Mouse (Mus musculus) urinary bladder, adult 2 months (tissue): ENCODE measurements around the gene Ddx54. TPM values are rescaled to one million over a fixed set of nuclear protein-coding genes. Genes with fewer than 3 reads are reported as not detected.

Experiments
- DNase-seq: peaks from one replicate; pipeline ENCODE4 v3.0.0; 2022; ENCODE audit warnings: low spot score
- polyA plus RNA-seq: library from polyadenylated mRNA; depleted of rRNA; stranded (reverse); fragments of >200 nt; gene quantifications from 2 replicates; pipeline ENCODE4 v1.2.3, GENCODE M21; 2012

Ddx54 gene
- polyA plus RNA-seq, 1 experiment: 25.7 TPM

DNA sequence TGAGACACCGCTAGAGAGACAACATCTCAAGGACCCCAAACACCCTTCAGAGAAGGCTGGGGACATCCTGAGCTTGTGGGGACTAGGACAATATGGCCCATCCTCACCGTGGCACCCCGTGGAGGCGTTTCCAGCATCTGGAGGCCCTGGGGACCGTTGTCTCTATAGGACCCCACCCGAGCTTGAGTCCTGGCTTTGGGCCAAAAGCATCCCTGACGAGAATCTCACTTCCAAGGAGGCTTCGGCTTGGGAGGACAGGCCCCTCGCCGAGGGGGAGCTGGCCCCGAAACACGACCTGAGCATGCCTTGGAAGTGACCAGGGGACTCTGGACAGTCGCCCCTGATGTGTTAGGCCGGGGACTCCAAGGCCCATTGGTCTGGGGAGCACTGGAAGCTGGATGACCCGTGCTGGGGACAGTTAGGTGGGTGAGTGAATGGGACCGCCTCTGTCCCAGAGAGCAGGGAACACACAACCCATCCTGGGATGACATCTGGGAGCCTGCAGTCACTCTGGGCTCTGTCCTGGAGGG lies 3.2 kb upstream of the Ddx54 start:
- DNase-seq: no peak

DNA sequence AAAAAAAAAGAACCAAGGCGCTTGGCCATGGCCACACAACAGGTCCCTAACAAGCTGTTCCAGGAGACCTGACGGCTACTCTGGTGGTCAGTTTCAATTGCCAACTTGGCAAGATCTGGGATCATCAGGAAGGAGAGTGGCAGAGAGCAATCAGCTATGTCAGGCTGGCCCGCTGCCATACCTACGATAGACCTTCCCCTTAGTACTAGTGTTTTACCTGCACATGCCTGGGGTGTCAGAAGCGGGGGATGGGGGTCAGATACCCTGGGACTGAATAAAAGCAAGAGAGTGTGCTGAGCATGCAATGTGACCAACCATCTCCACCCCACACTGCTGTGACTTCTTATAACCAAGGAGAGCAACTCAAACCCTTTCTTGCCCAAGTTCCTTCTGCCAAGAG lies 1.6 kb upstream of the Ddx54 start:
- DNase-seq: no peak

DNA sequence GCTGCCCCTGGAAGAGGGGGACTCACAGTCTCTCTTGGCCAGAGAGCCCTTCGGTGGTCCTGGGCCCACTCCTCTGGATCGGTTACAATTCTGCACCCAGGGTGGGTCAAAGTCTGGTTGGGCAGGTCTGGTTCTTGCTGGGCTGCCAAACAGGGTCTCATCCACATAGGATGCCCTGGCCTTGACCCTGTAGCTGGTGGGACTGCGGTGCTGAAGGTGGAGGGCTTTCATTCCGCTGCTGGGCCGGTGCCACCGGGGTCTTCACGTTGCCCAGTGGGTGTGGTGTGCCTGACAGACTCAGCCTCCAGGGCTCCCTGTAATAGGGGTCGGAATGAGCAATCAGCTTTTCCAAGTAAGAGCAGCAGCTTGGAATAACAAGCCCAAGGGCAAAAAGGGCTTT lies 1.1 kb upstream of the Ddx54 start:
- DNase-seq: no peak

DNA sequence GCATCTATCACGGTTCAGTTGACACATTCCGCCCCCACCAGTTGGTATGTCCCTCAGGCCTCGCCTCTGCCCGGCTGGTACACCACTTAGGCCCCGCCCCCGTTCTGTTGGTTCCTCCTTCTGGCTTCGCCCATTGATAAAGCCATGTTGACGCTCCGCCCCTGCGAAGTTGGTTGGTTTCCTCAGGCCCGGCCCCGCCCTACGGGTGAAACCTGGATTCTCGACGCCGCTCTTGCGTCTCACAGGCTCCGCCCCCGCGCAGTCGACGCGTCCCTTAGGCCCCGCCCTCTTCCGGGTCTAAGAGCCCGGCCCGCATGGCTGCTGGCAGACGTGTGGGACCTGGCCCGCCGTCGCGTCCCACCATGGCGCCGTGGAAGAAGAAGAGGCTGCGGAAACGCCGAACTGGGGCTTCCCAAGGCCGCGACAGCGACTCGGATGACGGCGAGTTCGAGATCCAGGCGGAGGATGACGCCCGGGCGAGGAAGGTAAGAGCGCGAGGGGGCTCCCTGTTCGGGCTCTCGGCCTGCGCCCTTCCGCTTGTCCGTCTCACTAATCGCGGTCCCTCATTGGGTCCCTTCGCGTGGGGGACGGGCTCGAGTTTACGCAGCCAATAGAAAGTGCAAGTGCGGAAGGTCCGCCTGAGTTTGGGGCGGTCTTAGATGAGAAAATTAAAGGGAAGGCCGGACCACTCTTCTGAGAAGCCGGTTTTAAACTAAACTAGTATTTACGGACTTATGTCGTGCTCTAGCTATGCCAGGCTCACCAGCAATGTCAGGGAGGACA lies 474 bp downstream of the Ddx54 start:
- DNase-seq: peak; percentile 99

DNA sequence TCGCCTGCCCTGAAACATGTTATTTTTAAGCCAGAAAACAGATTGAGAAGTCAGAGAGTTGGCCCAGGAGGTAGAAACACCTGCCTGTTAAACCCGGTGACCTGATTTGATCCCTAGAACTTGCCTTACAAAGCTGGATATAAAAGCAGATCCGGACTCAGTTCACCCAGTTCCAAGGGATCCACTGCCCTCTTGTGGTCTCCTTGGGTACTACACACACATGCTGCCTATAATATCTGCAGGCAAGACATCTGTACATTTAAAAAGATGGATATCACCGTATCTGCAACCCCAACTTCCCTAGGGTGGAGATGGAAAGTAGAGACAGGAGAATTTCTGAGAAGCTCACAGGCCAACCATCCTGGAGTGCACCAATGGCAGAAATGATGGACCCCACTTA lies 3.4 kb downstream of the Ddx54 start:
- DNase-seq: no peak

DNA sequence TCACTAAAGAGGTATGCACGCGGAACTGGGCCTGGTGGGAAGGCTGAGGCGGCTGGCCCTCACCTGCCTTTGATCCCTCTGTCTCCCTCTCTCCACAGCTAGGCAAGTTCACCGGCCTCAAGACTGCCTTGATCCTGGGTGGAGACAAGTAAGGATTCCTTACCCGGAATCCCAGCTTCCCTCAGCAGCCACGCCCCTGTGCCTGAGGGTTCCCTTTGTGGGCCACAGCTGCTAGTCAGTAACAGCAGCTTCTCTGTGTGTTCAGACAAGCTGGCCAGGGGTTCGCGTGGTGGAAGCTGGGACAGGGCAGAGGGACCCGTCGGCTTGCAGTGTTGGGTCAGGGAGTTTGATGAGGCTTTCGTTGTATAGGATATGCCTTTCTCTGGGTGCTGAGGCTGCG lies 6.2 kb downstream of the Ddx54 start:
- no peak for DNase-seq

DNA sequence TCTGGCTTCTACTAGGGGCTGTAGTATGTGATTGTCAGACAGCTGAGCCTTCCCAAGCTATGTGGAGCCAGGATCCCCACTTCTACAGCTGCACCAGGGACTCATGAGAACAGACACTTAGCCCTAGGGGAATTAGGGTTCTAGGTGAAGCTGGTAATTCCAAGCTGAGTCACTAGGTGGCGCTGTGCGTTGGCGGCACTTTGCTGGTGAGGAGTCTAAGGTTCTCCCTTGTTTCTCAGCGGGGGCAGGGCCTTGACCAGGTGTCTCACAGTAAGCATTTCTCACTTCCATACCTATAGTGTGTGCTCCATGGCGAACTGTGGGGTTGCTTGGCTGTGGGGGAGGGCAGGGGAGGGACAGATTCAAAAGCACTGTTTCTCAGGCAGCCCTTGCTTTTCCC lies 6.7 kb downstream of the Ddx54 start:
- DNase-seq: no peak

DNA sequence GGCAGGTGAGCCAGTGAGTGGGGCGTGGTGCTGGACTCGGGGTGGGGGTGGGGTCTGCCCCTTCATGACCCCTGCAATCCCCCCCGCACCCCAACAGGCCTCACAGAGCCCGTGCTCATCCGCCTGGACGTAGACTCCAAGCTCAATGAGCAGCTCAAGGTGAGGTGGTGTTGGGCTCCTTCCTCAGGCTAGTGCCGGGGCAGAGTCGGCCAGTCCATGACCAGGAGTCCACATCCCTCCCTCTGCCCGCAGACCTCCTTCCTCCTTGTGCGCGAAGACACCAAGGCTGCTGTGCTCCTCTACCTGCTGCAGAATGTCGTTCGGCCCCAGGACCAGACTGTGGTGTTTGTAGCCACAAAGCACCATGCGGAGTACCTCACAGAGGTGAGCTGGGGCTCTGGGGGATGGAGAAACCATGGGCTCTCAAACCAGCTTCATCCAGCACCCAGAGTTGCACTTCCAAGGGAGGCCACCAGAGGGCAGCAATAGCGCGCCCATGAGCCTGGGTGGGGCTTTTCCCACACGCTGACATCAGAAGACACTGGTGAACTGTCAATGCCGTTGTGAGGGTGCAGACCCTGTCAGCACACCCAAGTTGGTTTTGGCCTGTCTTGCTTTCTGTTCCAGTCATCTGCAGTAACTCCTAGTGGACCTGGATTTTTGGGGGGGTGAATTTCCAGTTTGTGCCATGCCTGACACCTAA lies 8.0 kb downstream of the Ddx54 start:
- DNase-seq: peak; percentile 64

DNA sequence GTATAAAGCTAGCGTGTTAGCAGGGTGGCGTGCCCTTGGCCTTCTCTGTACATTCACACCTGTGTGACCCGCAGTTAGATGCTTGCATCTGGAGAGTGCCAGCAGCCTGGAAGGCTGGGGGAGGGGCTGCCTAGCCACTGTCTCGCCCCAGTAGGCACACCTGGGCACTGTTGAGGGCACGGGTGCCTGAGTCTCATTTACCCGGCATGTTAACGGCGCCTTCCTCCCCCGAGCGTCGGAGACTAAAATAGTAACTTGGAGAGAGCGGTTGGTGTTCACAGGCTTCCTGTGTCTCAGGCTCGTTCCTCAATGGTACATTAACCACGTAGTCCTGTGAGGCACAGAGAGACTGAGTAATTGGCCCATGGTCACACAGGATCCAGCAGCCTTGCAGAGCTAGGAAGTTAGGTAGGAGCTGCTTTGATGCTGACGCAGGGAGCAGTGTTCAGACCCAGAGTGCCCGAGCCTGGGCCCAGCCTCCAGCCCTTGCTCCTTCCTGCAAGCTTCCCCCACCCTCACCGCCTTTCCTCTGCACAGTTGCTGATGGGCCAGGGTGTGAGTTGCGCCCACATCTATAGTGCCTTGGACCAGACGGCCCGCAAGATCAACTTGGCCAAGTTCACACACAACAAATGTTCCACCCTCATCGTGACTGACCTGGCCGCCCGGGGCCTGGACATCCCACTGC lies 8.7 kb downstream of the Ddx54 start:
- DNase-seq: no peak

DNA sequence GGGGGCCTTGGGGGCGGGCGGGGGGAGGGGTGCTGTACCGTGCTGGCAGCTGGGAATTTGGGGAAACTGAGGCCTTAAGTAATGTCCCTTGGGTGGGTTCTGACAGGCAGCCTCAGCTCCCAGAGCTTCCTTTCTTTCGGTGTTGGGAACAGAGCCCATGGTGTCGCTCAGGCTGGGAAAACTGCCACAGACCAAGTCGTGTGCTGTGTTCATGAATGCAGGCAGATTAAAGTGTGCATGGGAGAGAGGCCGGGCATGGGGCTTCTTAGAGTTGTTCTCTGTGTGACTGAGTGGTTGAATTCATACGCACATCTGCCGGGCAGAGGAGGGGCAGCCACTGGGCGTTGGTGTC lies 9.3 kb downstream of the Ddx54 start:
- DNase-seq: no peak

DNA sequence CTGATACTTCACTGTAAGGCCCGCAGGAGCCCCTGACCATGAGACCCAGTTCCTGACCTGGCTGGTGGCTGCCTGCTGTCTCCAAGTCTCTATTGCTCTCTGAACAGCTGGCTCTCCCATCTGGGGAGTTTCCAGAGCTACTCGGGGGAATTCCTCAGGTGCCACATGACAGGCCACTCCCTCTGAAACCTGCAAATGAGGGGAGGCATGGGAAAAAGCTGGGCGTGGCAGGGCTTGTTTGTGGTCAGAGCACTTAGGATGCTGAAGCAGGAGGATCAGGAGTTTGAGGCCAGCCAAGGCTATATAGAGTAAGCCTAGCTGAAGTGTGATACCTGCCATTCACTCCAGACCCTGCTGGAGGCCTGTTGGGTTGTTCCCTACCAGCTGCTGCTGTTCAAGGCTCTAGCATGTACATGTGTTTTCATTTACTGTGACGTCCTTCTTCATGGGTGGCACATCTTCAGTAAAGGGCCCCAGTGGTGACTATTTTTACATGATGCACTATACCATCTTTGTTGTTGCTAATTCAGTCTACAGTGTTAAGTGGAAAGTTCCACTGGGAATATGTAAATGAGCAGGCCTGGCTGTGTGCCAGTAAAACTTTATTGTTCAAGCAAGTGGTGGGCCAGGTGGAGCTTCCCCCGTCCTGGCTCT lies 9.8 kb downstream of the Ddx54 start:
- DNase-seq: no peak

DNA sequence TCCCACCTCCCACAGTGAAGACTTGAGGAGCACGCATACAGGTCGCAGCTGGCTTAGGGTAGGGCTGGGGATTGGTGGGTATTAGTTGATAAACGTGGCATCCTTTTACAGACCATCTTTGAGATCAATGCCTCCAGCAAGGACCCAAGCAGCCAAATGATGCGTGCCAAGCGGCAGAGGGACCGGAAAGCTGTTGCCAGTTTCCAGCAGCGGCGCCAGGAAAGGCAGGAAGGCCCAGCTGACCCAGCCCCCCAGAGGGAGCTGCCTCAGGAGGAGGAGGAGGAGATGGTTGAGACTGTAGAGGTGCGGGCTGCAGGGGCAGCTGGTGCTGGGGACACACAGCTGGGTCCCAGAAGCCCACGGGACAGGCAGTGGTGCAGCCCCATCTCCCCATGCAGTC lies 11.9 kb downstream of the Ddx54 start:
- DNase-seq: no peak

DNA sequence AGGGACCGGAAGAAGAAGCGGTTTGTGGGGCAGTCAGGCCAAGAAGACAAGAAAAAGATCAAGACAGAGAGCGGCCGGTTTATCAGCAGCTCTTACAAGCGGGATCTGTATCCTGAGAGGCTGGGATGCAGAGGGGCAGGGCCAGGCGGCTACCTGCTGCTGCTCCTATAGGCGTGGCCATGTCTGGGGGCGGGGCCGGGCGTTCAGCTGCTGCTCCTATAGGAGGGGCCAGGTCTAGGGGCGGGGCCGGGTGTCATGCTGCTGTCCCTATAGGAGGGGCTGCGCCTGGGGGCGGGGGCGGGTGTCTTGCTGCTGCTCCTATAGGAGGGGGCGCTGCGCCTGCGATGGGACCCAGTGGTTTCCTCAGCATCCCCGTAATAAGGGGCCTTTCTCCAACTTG lies 13.9 kb downstream of the Ddx54 start:
- DNase-seq: no peak

DNA sequence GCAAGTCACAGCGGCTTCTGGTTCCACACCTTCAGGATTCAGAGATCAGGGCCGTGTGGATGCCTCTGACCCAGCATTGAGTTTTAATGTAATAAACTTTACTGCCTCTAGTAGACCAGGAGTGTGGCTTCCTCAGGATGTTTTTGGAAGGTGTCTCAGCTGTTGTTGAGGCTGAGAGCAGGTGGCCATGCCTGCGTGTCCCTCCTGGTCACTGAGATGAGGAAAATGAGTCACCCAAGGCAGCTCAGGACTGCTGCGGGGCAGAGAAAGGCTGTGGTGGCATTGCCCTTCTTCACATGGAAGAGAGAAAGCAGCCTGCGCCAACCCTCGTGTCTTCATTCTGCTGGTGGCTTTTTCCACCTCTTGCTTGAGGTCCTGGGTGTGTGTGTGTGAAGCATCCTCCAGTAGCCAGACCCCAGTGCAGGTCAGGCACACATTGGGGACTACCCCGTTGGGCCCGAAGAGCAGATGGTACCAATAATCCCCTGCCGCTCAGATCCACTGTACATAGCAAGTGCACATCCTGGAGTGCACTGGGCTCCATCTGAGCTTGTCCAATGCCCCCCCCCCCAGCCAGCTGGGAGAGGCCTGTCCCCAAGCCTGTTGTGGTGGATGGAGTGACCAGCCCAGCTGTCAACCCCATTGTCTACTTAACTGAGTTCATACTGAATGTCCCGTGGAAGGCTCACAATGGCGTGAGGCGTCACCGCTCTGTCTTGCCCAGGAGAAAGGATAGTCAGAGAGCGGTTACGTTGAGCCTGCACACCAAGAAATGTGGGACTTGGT lies 15.2 kb downstream of the Ddx54 start:
- DNase-seq: no peak

DNA sequence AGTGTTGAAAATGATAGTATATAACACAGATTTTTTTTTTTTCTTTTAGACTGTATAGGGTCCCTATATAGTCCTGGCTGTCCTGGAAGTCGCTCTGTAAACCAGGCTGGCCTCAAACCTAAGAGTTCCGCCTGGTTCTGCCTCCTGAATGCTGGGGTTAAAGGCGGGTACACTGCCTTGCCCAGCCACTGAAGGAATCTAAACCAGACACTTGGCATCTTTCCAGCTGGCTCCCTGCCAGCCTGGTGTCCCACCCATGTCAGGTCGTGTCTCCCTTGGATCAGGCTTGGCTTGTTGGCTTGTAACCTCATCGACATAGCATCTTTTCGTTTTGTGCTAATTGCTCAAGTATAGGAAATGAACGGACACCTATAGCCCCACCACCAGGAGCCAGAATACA lies 16.1 kb downstream of the Ddx54 start:
- DNase-seq: no peak

DNA sequence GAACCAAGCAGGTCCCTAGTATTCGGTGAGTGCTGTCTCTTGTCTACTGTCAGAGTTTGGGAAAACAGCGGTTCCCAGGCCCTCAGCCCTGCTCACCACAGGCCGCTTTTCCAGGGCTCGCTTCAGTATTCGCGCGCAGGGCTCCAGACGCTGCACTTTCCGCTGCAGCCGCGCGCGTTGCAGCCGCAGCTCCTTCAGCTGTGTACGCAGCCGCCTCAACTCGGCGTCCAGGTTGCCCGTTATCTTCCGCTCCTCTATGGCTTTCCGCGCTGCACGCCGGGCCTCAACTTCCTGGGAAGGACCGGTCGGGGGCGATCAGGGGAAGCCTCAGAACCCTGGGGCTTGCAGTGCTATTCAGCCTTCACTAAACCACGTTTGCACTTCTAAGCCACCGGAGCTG lies 18.6 kb downstream of the Ddx54 start:
- DNase-seq: no peak

DNA sequence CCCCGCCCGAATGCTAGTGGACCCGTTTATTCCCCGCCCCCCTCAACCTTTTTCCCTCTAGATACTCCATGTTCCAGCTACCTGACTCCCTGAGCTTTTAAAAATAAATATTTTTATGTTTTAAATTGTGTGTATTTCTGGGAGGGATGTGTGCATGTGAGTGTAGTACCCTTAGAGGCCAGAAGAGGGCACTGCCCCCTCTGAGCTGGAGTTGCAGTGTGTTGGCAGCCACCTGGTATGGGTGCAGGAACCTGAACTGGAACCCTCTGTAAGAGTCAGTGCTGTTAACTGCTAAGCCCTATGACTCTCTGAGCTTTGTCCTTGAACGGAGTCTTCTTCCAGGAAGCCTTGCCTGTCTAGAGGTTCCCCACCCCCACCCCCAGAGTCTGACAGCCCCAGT lies 19.4 kb downstream of the Ddx54 start:
- DNase-seq: no peak

DNA sequence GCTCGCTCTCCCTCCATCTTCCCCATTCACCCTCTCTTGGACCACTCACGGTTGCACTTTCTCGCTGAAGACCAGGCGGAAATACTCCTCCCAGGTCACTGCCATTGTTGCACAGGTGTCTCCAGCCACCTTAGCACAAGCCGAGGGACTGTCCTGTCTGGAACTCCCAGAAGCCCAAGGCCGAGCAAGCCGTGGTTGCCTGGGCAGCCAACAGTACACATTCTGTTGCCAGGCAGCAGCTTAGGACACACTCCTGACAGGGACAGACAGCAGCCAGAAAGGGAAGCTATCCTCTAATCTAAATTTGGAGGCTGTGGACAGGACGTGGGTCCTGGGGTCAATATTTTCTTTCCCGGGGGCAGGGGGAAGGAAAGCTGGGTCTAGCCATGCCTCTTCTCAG lies 21.6 kb downstream of the Ddx54 start, which contains the start of gene Cfap73:
Gene Cfap73 (minus strand): TSS at position 105 of the 400 bp plus-strand sequence.
- DNase-seq: no peak

DNA sequence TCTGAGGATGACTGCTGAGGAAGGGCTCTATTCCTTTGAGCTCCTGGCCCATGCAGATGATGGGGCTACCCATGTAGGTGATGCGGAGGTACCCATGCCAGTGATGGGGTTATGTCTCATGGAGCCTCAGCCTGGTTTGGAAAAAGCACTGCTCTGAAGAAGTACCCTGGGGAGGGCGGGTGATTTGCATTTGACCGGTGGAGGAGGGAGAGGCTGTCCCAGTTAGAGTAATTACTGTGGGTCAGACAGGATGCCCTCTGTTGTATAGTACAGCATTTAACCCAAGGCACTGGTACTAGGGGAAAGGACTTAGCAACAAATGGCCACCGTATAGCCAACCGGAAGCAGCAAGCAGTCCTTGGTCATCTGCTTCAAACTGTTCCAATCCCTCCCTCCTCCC lies 22.3 kb downstream of the Ddx54 start:
- DNase-seq: no peak

DNA sequence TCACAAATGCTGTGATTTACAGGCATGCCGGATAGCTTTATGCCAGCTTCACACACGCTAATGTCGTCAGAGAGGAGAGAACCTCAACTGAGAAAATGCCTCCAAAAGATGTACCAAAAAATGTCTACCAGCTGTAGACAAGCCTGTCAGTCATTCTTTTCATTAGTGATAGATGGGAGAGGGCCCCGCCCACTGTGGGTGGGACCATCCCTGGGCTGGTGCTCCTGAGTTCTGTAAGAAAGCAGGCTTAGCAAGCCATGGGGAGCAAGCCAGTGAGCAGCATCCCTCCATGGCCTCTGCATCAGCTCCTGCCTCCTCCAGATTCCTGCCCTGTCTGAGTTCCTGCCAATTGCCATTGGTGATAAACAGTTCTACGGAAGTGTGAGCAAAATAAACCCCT lies 23.1 kb downstream of the Ddx54 start:
- DNase-seq: no peak

DNA sequence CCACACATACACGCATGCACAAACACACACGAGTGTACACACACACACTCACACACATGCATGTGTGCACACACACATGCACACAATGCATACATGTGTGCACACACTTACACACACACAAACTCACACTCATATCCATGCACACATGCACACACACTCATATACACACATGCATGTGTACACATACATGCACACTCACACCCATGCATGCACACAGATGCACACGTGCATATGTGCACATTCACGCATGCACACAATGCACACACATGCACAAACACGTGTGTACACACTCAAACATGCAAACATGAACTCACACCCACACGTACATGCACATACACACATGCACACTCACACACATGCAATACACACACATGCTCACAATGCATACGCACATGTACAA lies 27.6 kb downstream of the Ddx54 start:
- DNase-seq: no peak
